Comparison of ENCODE assay signal across 8 mouse cellular contexts in genomic region chr13:108347016-108347415, GRCm38 (mm10). TPM values are rescaled to one million over a fixed set of nuclear protein-coding genes. Genes with fewer than 3 reads are reported as not detected.
A peak's percentile ranks its signal among the peaks of the same experiment; 100 is the strongest.
DNase-seq lines count a peak whose midpoint lies in the region; ATAC-seq and TF ChIP-seq lines count a peak whose summit lies in the region.

No protein-coding gene starts in this region.

- H3K4me2 ChIP-seq in intestine, embryonic 14.5 days (ENCODE audit: low read length) = no peak overlapping the region
- H3K4me2 ChIP-seq in lung, postnatal 0 days (replicated peaks; ENCODE audit: low read depth, low read length) = no peak overlapping the region

- no peak for DNase-seq in cerebellum, adult 8-10 months
- DNase-seq in ovary, postnatal 36 days (ENCODE audit: low spot score) = peak; percentile 9
- DNase-seq in ovary, postnatal 10 days (ENCODE audit: low spot score) = no peak
- peak; percentile 34 for DNase-seq in embryonic facial prominence, embryonic 10.5 days (ENCODE audit: low spot score)
- DNase-seq in intestine, embryonic 14.5 days (ENCODE audit: low spot score) = peak; percentile 70
- DNase-seq in lung, postnatal 0 days (ENCODE audit: low spot score) = peak; percentile 87
- DNase-seq in right cerebral cortex, postnatal 4 days = peak; percentile 71

- no peak overlapping the region for H3K4me3 ChIP-seq in embryonic facial prominence, embryonic 10.5 days
- no peak overlapping the region for H3K4me3 ChIP-seq in intestine, embryonic 14.5 days (ENCODE audit: low read depth, low read length)
- no peak overlapping the region for H3K4me3 ChIP-seq in lung, postnatal 0 days (ENCODE audit: low read depth, low read length)

- peak; percentile 81 for TF ChIP-seq CTCF in lung, postnatal 0 days (IDR thresholded peaks at IDR 0.05)

- WGBS in embryonic facial prominence, embryonic 10.5 days = 60% methylated on average over 4 of the region's 4 CpGs
- 48% methylated on average over 4 of the region's 4 CpGs for WGBS in intestine, embryonic 14.5 days
- WGBS in lung, postnatal 0 days = 42% methylated on average over 4 of the region's 4 CpGs

- peaks cover 3% of the 10 kb centered on the region; the same call in 1 of the 2 replicates for H3K36me3 ChIP-seq in embryonic facial prominence, embryonic 10.5 days (replicated peaks)
- no peaks in the 10 kb centered on the region for H3K36me3 ChIP-seq in intestine, embryonic 14.5 days (ENCODE audit: control insufficient read depth, insufficient read depth, low read length)
- H3K36me3 ChIP-seq in lung, postnatal 0 days (ENCODE audit: insufficient read depth, low read length) = no peaks in the 10 kb centered on the region

- no peak for TF ChIP-seq EP300 in lung, postnatal 0 days (IDR thresholded peaks at IDR 0.05)

- H3K27ac ChIP-seq in embryonic facial prominence, embryonic 10.5 days (replicated peaks) = no peak overlapping the region
- no peak overlapping the region for H3K27ac ChIP-seq in intestine, embryonic 14.5 days (ENCODE audit: low read depth)
- H3K27ac ChIP-seq in lung, postnatal 0 days (ENCODE audit: low read length) = no peak overlapping the region

- H3K9me3 ChIP-seq in embryonic facial prominence, embryonic 10.5 days = no peaks in the 10 kb centered on the region
- no peaks in the 10 kb centered on the region for H3K9me3 ChIP-seq in intestine, embryonic 14.5 days (ENCODE audit: control insufficient read depth, low read length)
- no peaks in the 10 kb centered on the region for H3K9me3 ChIP-seq in lung, postnatal 0 days (ENCODE audit: low read length)

- peak; percentile 58 for ATAC-seq in cerebellum, adult (ENCODE audit: insufficient number of reproducible peaks, low FRiP score, low TSS enrichment)
- 0 out of 2 replicates have a peak, but pooled peaks have one; percentile 58 for ATAC-seq in intestine, embryonic 14.5 days (replicated peaks; ENCODE audit: low FRiP score, low TSS enrichment, low read depth)
- ATAC-seq in lung, postnatal 0 days = peak; percentile 64

- no peak overlapping the region for H3K9ac ChIP-seq in intestine, embryonic 14.5 days (ENCODE audit: low read length)
- H3K9ac ChIP-seq in lung, postnatal 0 days (replicated peaks; ENCODE audit: low read depth) = no peak overlapping the region

- no peaks in the 10 kb centered on the region for H3K4me1 ChIP-seq in embryonic facial prominence, embryonic 10.5 days
- no peaks in the 10 kb centered on the region for H3K4me1 ChIP-seq in intestine, embryonic 14.5 days (replicated peaks; ENCODE audit: control insufficient read depth, insufficient read depth, low read length)
- no peaks in the 10 kb centered on the region for H3K4me1 ChIP-seq in lung, postnatal 0 days (ENCODE audit: insufficient read depth, low read depth, low read length)

- H3K27me3 ChIP-seq in embryonic facial prominence, embryonic 10.5 days (replicated peaks; ENCODE audit: low read depth, poor library complexity, severe bottlenecking) = no peaks in the 10 kb centered on the region
- H3K27me3 ChIP-seq in intestine, embryonic 14.5 days (replicated peaks; ENCODE audit: control insufficient read depth, insufficient read depth, low read length) = no peaks in the 10 kb centered on the region
- no peaks in the 10 kb centered on the region for H3K27me3 ChIP-seq in lung, postnatal 0 days (replicated peaks; ENCODE audit: insufficient read depth, low read length)

RNA-seq across cellular contexts. Expression of gene Depdc1b, which starts 30.9 kb away (rescaled TPM):
- 18.7 and 21.5 TPM in 2 replicates for polyA plus RNA-seq in embryonic facial prominence, embryonic 10.5 days (2016; fragmentation: Nextera tagmentation; extraction: Ambion mirVana)
- 7.3 and 8.3 TPM in 2 replicates for polyA plus RNA-seq in intestine, embryonic 14.5 days (2014; fragmentation: Nextera tagmentation; extraction: Ambion mirVana)
- 0.70 and 1.2 TPM in 2 replicates for polyA plus RNA-seq in lung, postnatal 0 days (2015; fragmentation: Nextera tagmentation; extraction: Ambion mirVana)

Comparison
In these comparisons a context has a peak if more than half of its experiments do, and no peak if none do; other contexts are left out.
1. DNase-seq: peak in ovary, postnatal 36 days (single experiment), embryonic facial prominence, embryonic 10.5 days (single experiment), intestine, embryonic 14.5 days (single experiment), lung, postnatal 0 days (single experiment) and right cerebral cortex, postnatal 4 days (single experiment); none in cerebellum, adult 8-10 months (single experiment) and ovary, postnatal 10 days (single experiment).
2. Peak in every context shown above with its lines, with median percentiles within 50 percentile points of each other: ATAC-seq.